Mouse (Mus musculus) kidney, embryonic 14.5 days (tissue): ENCODE measurements around the gene Tmem161b. TPM values are rescaled to one million over a fixed set of nuclear protein-coding genes. Genes with fewer than 3 reads are reported as not detected.
"Not testable (repeated sequence)": the region's sequence is repeated elsewhere in the genome, so short reads cannot be mapped to it uniquely, and the experiment has no call there.

Experiments
- ATAC-seq: fragments of 200-750 bp; cut with Nextera tagmentation; 2 replicates; pipeline ENCODE4 v1.8.0; 2017; ENCODE audit warnings: moderate number of reproducible peaks, mild to moderate bottlenecking, moderate TSS enrichment, moderate library complexity; ENCODE audit not compliant: low FRiP score, low TSS enrichment
- H3K27ac ChIP-seq: fragments of 300-500 bp; sonication (generic); 2 replicates; pipeline ENCODE4 v1.5.1; 2014; ENCODE audit warnings: low read depth, mild to moderate bottlenecking, low read length, moderate library complexity, mixed read lengths
- H3K27me3 ChIP-seq: fragments of 300-500 bp; sonication (generic); 2 replicates; pipeline ENCODE4 v1.6.1; 2014; ENCODE audit warnings: mild to moderate bottlenecking, low read length; ENCODE audit not compliant: control insufficient read depth, insufficient read depth
- H3K36me3 ChIP-seq: fragments of 300-500 bp; sonication (generic); 2 replicates; pipeline ENCODE4 v1.6.1; 2014; ENCODE audit warnings: low read length, mixed read lengths; ENCODE audit not compliant: control insufficient read depth, insufficient read depth
- H3K4me1 ChIP-seq: fragments of 300-500 bp; sonication (generic); 2 replicates; pipeline ENCODE4 v1.6.1; 2014; ENCODE audit warnings: low read length, mixed read lengths; ENCODE audit not compliant: control insufficient read depth, insufficient read depth
- H3K4me2 ChIP-seq: fragments of 300-500 bp; sonication (generic); replicated peaks from 2 replicates; pipeline ENCODE4 v1.6.1; 2014; ENCODE audit warnings: low read depth, mild to moderate bottlenecking, low read length
- H3K4me3 ChIP-seq: fragments of 300-500 bp; sonication (generic); 2 replicates; pipeline ENCODE4 v1.5.1; 2014; ENCODE audit warnings: mild to moderate bottlenecking, low read length
- H3K9ac ChIP-seq: fragments of 300-500 bp; sonication (generic); 2 replicates; pipeline ENCODE4 v1.6.1; 2014; ENCODE audit warnings: low read depth, mild to moderate bottlenecking, low read length, moderate library complexity
- H3K9me3 ChIP-seq: fragments of 300-500 bp; sonication (generic); 2 replicates; pipeline ENCODE4 v1.6.1; 2016; ENCODE audit warnings: low read length; ENCODE audit not compliant: control insufficient read depth
- WGBS: fragments of 180-500 bp; shearing (Covaris S2); extraction: QIAGEN DNeasy Blood & Tissue Kit; methylation state at CpG from one replicate; pipeline ENCODE4 v1.1.7; 2014; 5-methylcytosine and 5-hydroxymethylcytosine counted together
- polyA plus RNA-seq: library from polyadenylated mRNA; unstranded; fragments of >200 nt; fragmentation: Nextera tagmentation; extraction: Ambion mirVana; gene quantifications from 2 replicates; pipeline ENCODE4 v1.2.1, GENCODE M21; 2014

The Tmem161b gene
- polyA plus RNA-seq, 1 experiment from 2014 or later: 20.3 TPM

GRCm38 (mm10) chr13:84251295-84251694 is 29.2 kb downstream of the Tmem161b start:
- H3K9ac ChIP-seq: no peak overlapping the region
- H3K27me3 ChIP-seq: no peaks in the 10 kb centered on the region
- no peak overlapping the region for H3K4me3 ChIP-seq
- no peak for ATAC-seq
- H3K9me3 ChIP-seq: no peaks in the 10 kb centered on the region
- 78% methylated on average over 5 of the region's 5 CpGs for WGBS
- no peak overlapping the region for H3K27ac ChIP-seq
- 0 out of 2 replicates have a peak, but pooled peaks cover 3% of the 10 kb centered on the region for H3K36me3 ChIP-seq
- no peak overlapping the region for H3K4me2 ChIP-seq
- H3K4me1 ChIP-seq: no peaks in the 10 kb centered on the region

- no peaks in the 10 kb centered on the region for H3K27me3 ChIP-seq
- no peaks in the 10 kb centered on the region for H3K9me3 ChIP-seq
- WGBS: 98% methylated on average over 1 of the region's 1 CpGs
- H3K36me3 ChIP-seq: peaks cover 8% of the 10 kb centered on the region; the same call in 1 of the 2 replicates
- no peak overlapping the region for H3K4me3 ChIP-seq
- no peak overlapping the region for H3K27ac ChIP-seq
- H3K4me1 ChIP-seq: no peaks in the 10 kb centered on the region
- H3K9ac ChIP-seq: no peak overlapping the region
- no peak overlapping the region for H3K4me2 ChIP-seq
- ATAC-seq: no peak
Observed at GRCm38 (mm10) chr13:84255047-84255446, 33.0 kb downstream of the Tmem161b start.

- H3K4me1 ChIP-seq, H3K4me2 ChIP-seq, H3K4me3 ChIP-seq, H3K27ac ChIP-seq, H3K9me3 ChIP-seq, H3K9ac ChIP-seq, H3K27me3 ChIP-seq, ATAC-seq: not testable (repeated sequence)
- WGBS: 98% methylated on average over 1 of the region's 1 CpGs
- peaks cover 11% of the 10 kb centered on the region; the same call in 1 of the 2 replicates for H3K36me3 ChIP-seq
Observed at GRCm38 (mm10) chr13:84264418-84264817, 42.3 kb downstream of the Tmem161b start.

- Histone ChIP-seq H3K4me2 (no peak overlapping the region), H3K27ac (no peak overlapping the region), H3K4me1 (no peaks in the 10 kb centered on the region), H3K27me3 (no peaks in the 10 kb centered on the region), H3K4me3 (no peak overlapping the region), H3K9me3 (no peaks in the 10 kb centered on the region), H3K36me3 (no peaks in the 10 kb centered on the region; the same call in 1 of the 2 replicates), H3K9ac (no peak overlapping the region)
- ATAC-seq: no peak
- 96% methylated on average over 5 of the region's 5 CpGs for WGBS
Observed at GRCm38 (mm10) chr13:84276246-84276645, 54.1 kb downstream of the Tmem161b start.

- no peak for ATAC-seq
- Histone ChIP-seq H3K9ac (no peak overlapping the region), H3K36me3 (peaks cover 3% of the 10 kb centered on the region; the same call in 1 of the 2 replicates), H3K4me1 (no peaks in the 10 kb centered on the region), H3K27ac (no peak overlapping the region), H3K27me3 (no peaks in the 10 kb centered on the region), H3K9me3 (no peaks in the 10 kb centered on the region), H3K4me3 (no peak overlapping the region), H3K4me2 (no peak overlapping the region)
- WGBS: 94% methylated on average over 4 of the region's 4 CpGs
Observed at GRCm38 (mm10) chr13:84280352-84280751, 58.3 kb downstream of the Tmem161b start.

- no peaks in the 10 kb centered on the region for H3K4me1 ChIP-seq
- no peaks in the 10 kb centered on the region for H3K27me3 ChIP-seq
- H3K27ac ChIP-seq: no peak overlapping the region
- no peak overlapping the region for H3K9ac ChIP-seq
- H3K9me3 ChIP-seq: no peaks in the 10 kb centered on the region
- H3K4me2 ChIP-seq: no peak overlapping the region
- ATAC-seq: no peak
- H3K36me3 ChIP-seq: peaks cover 6% of the 10 kb centered on the region
- no peak overlapping the region for H3K4me3 ChIP-seq
Observed at GRCm38 (mm10) chr13:84282966-84283365, 60.9 kb downstream of the Tmem161b start.

GRCm38 (mm10) chr13:84284764-84285558 is 62.9 kb downstream of the Tmem161b start:
- H3K4me1 ChIP-seq: no peaks in the 10 kb centered on the region
- no peak overlapping the region for H3K4me2 ChIP-seq
- no peak overlapping the region for H3K4me3 ChIP-seq
- WGBS: 52% methylated on average over 7 of the region's 7 CpGs
- no peaks in the 10 kb centered on the region for H3K9me3 ChIP-seq
- H3K27me3 ChIP-seq: no peaks in the 10 kb centered on the region
- peaks cover 6% of the 10 kb centered on the region for H3K36me3 ChIP-seq
- H3K27ac ChIP-seq: no peak overlapping the region
- no peak for ATAC-seq
- H3K9ac ChIP-seq: no peak overlapping the region

GRCm38 (mm10) chr13:84285559-84285945 is 63.5 kb downstream of the Tmem161b start:
- no peak overlapping the region for H3K4me2 ChIP-seq
- H3K36me3 ChIP-seq: peaks cover 6% of the 10 kb centered on the region
- H3K4me3 ChIP-seq: no peak overlapping the region
- ATAC-seq: no peak
- no peaks in the 10 kb centered on the region for H3K4me1 ChIP-seq
- 89% methylated on average over 3 of the region's 3 CpGs for WGBS
- no peaks in the 10 kb centered on the region for H3K9me3 ChIP-seq
- H3K27me3 ChIP-seq: no peaks in the 10 kb centered on the region
- no peak overlapping the region for H3K9ac ChIP-seq
- H3K27ac ChIP-seq: no peak overlapping the region

GRCm38 (mm10) chr13:84299445-84300053 is 77.5 kb downstream of the Tmem161b start:
- H3K9me3 ChIP-seq: no peaks in the 10 kb centered on the region
- H3K36me3 ChIP-seq: peaks cover 11% of the 10 kb centered on the region; the same call in 1 of the 2 replicates
- H3K27ac ChIP-seq: no peak overlapping the region
- H3K4me1 ChIP-seq: no peaks in the 10 kb centered on the region
- H3K9ac ChIP-seq: no peak overlapping the region
- no peak overlapping the region for H3K4me3 ChIP-seq
- no peak overlapping the region for H3K4me2 ChIP-seq
- no peaks in the 10 kb centered on the region for H3K27me3 ChIP-seq
- no peak for ATAC-seq
- 84% methylated on average over 2 of the region's 2 CpGs for WGBS
